Mouse (Mus musculus): ENCODE data around the gene Slc1a3. TPM values are rescaled to one million over a fixed set of nuclear protein-coding genes. Genes with fewer than 3 reads are reported as not detected.
"Not testable (repeated sequence)": the region's sequence is repeated elsewhere in the genome, so short reads cannot be mapped to it uniquely, and the experiment has no call there.

Slc1a3 gene
- polyA plus RNA-seq, 1 experiment from 2014 or later = 24.5 TPM

GRCm38 (mm10) chr15:8709578-8709977 lies 986 bp downstream of the Slc1a3 start:
- DNase-seq = peak; percentile 77

GRCm38 (mm10) chr15:8706613-8707012 lies 4.0 kb downstream of the Slc1a3 start:
- Histone ChIP-seq H3K36me3 (ENCODE audit: insufficient read depth) (peaks cover 6% of the 10 kb centered on the region), H3K9me3 (ENCODE audit: low read depth, low read length) (no peaks in the 10 kb centered on the region), H3K9ac (no peak overlapping the region), H3K4me1 (ENCODE audit: insufficient read depth) (0 out of 2 replicates have a peak, but pooled peaks cover under 1% of the 10 kb centered on the region), H3K4me2 (no peak overlapping the region), H3K27ac (ENCODE audit: low read depth) (no peak overlapping the region), H3K4me3 (ENCODE audit: low read depth, low read length) (no peak overlapping the region), H3K27me3 (ENCODE audit: insufficient read depth, low read length) (no peaks in the 10 kb centered on the region)
- 87% methylated on average over 5 of the region's 5 CpGs for WGBS
- no peak for TF ChIP-seq CTCF (IDR thresholded peaks at IDR 0.05; ENCODE audit: low read depth)
- DNase-seq (no peak), ATAC-seq (ENCODE audit: insufficient read depth) (no peak)

More at GRCm38 (mm10) chr15:8709578-8709977, 986 bp downstream of the Slc1a3 start:
- Histone ChIP-seq H3K27ac (ENCODE audit: low read depth) (no peak overlapping the region), H3K4me2 (peak overlapping the region; percentile 78), H3K4me3 (ENCODE audit: low read depth, low read length) (peak overlapping the region; percentile 67), H3K9ac (peak overlapping the region; percentile 72), H3K9me3 (ENCODE audit: low read depth, low read length) (no peaks in the 10 kb centered on the region), H3K4me1 (ENCODE audit: insufficient read depth) (0 out of 2 replicates have a peak, but pooled peaks cover 5% of the 10 kb centered on the region), H3K36me3 (ENCODE audit: insufficient read depth) (peaks cover 6% of the 10 kb centered on the region), H3K27me3 (ENCODE audit: insufficient read depth, low read length) (no peaks in the 10 kb centered on the region)
- WGBS = 1% methylated on average over 11 of the region's 11 CpGs
- ATAC-seq (ENCODE audit: insufficient read depth) = 0 out of 2 replicates have a peak, but pooled peaks have one; percentile 48
- no peak for TF ChIP-seq CTCF (IDR thresholded peaks at IDR 0.05; ENCODE audit: low read depth)

GRCm38 (mm10) chr15:8706178-8706577 lies 4.4 kb downstream of the Slc1a3 start:
- H3K27ac ChIP-seq (ENCODE audit: low read depth) = no peak overlapping the region
- no peak overlapping the region for H3K4me2 ChIP-seq
- H3K36me3 ChIP-seq (ENCODE audit: insufficient read depth) = peaks cover 6% of the 10 kb centered on the region
- H3K27me3 ChIP-seq (ENCODE audit: insufficient read depth, low read length) = no peaks in the 10 kb centered on the region
- no peak overlapping the region for H3K9ac ChIP-seq
- peak; percentile 37 for DNase-seq
- no peak overlapping the region for H3K4me3 ChIP-seq (ENCODE audit: low read depth, low read length)
- TF ChIP-seq CTCF (IDR thresholded peaks at IDR 0.05; ENCODE audit: low read depth) = no peak
- no peaks in the 10 kb centered on the region for H3K9me3 ChIP-seq (ENCODE audit: low read depth, low read length)
- no peaks in the 10 kb centered on the region for H3K4me1 ChIP-seq (ENCODE audit: insufficient read depth)
- no peak for ATAC-seq (ENCODE audit: insufficient read depth)
- 73% methylated on average over 4 of the region's 4 CpGs for WGBS

- not testable (repeated sequence) for H3K4me3 ChIP-seq (ENCODE audit: low read depth, low read length); H3K9ac ChIP-seq; H3K27ac ChIP-seq (ENCODE audit: low read depth); DNase-seq; ATAC-seq (ENCODE audit: insufficient read depth); H3K4me1 ChIP-seq (ENCODE audit: insufficient read depth); H3K36me3 ChIP-seq (ENCODE audit: insufficient read depth); H3K27me3 ChIP-seq (ENCODE audit: insufficient read depth, low read length); H3K4me2 ChIP-seq; H3K9me3 ChIP-seq (ENCODE audit: low read depth, low read length)
- 94% methylated on average over 1 of the region's 1 CpGs for WGBS
These were observed 5.0 kb downstream of the Slc1a3 start for GRCm38 (mm10) chr15:8705560-8705959.

GRCm38 (mm10) chr15:8697976-8698375 lies 12.6 kb downstream of the Slc1a3 start:
- Histone ChIP-seq H3K27ac (ENCODE audit: low read depth) (no peak overlapping the region), H3K4me1 (ENCODE audit: insufficient read depth) (no peaks in the 10 kb centered on the region), H3K9me3 (ENCODE audit: low read depth, low read length) (no peaks in the 10 kb centered on the region), H3K9ac (no peak overlapping the region), H3K27me3 (ENCODE audit: insufficient read depth, low read length) (no peaks in the 10 kb centered on the region), H3K4me2 (no peak overlapping the region), H3K4me3 (ENCODE audit: low read depth, low read length) (no peak overlapping the region), H3K36me3 (ENCODE audit: insufficient read depth) (0 out of 2 replicates have a peak, but pooled peaks cover 3% of the 10 kb centered on the region)
- TF ChIP-seq CTCF (IDR thresholded peaks at IDR 0.05; ENCODE audit: low read depth) = no peak
- DNase-seq (no peak), ATAC-seq (ENCODE audit: insufficient read depth) (no peak)
- WGBS = 51% methylated on average over 3 of the region's 3 CpGs

GRCm38 (mm10) chr15:8697500-8697899 lies 13.1 kb downstream of the Slc1a3 start:
- Histone ChIP-seq H3K4me3 (ENCODE audit: low read depth, low read length) (no peak overlapping the region), H3K9me3 (ENCODE audit: low read depth, low read length) (no peaks in the 10 kb centered on the region), H3K4me1 (ENCODE audit: insufficient read depth) (no peaks in the 10 kb centered on the region), H3K27ac (ENCODE audit: low read depth) (no peak overlapping the region), H3K4me2 (no peak overlapping the region), H3K36me3 (ENCODE audit: insufficient read depth) (0 out of 2 replicates have a peak, but pooled peaks cover 3% of the 10 kb centered on the region), H3K27me3 (ENCODE audit: insufficient read depth, low read length) (no peaks in the 10 kb centered on the region), H3K9ac (no peak overlapping the region)
- ATAC-seq (ENCODE audit: insufficient read depth) (no peak), DNase-seq (no peak)
- no peak for TF ChIP-seq CTCF (IDR thresholded peaks at IDR 0.05; ENCODE audit: low read depth)
- WGBS = 43% methylated on average over 3 of the region's 3 CpGs

- H3K4me1 ChIP-seq (ENCODE audit: insufficient read depth); H3K4me2 ChIP-seq; H3K9ac ChIP-seq; H3K9me3 ChIP-seq (ENCODE audit: low read depth, low read length); H3K4me3 ChIP-seq (ENCODE audit: low read depth, low read length); ATAC-seq (ENCODE audit: insufficient read depth); H3K27ac ChIP-seq (ENCODE audit: low read depth); DNase-seq; H3K36me3 ChIP-seq (ENCODE audit: insufficient read depth); H3K27me3 ChIP-seq (ENCODE audit: insufficient read depth, low read length): not testable (repeated sequence)
- WGBS = 95% methylated on average over 5 of the region's 6 CpGs
These were observed 20.4 kb downstream of the Slc1a3 start for GRCm38 (mm10) chr15:8690141-8690540.

GRCm38 (mm10) chr15:8686846-8687245 lies 23.7 kb downstream of the Slc1a3 start:
- H3K4me1 ChIP-seq (ENCODE audit: insufficient read depth) = no peaks in the 10 kb centered on the region
- ATAC-seq (ENCODE audit: insufficient read depth) = no peak
- H3K27me3 ChIP-seq (ENCODE audit: insufficient read depth, low read length) = no peaks in the 10 kb centered on the region

More at GRCm38 (mm10) chr15:8686846-8687245, 23.7 kb downstream of the Slc1a3 start:
- Histone ChIP-seq H3K4me2 (no peak overlapping the region), H3K9me3 (ENCODE audit: low read depth, low read length) (no peaks in the 10 kb centered on the region), H3K27ac (ENCODE audit: low read depth) (no peak overlapping the region), H3K36me3 (ENCODE audit: insufficient read depth) (peaks cover 8% of the 10 kb centered on the region; the same call in 1 of the 2 replicates), H3K9ac (no peak overlapping the region), H3K4me3 (ENCODE audit: low read depth, low read length) (no peak overlapping the region)
- WGBS = 80% methylated on average over 4 of the region's 4 CpGs
- no peak for DNase-seq
- no peak for TF ChIP-seq CTCF (IDR thresholded peaks at IDR 0.05; ENCODE audit: low read depth)
